Mouse (Mus musculus) myocyte (in vitro differentiated cells): Measurements from ENCODE around the gene Cfap46.

ENCODE experiments used
- MAX ChIP-seq: IDR thresholded peaks from one replicate; pipeline ENCODE4 v1.6.1; 2011; ENCODE audit warnings: low read depth, mild to moderate bottlenecking, control low read depth
- MYOD1 ChIP-seq, 3 experiments: IDR thresholded peaks; one replicate each; pipeline ENCODE4 v1.6.1; 2011; ENCODE audit warnings: control low read depth in 2 of 3, low read depth in 2 of 3, mild to moderate bottlenecking in 2 of 3, moderate library complexity in 1 of 3; ENCODE audit not compliant: insufficient read length in 2 of 3, control insufficient read depth in 1 of 3
- MYOG ChIP-seq, 3 experiments: IDR thresholded peaks; one replicate each; pipeline ENCODE4 v1.6.1; 2011; ENCODE audit warnings: control low read depth in 2 of 3, low read depth in 2 of 3, mild to moderate bottlenecking in 2 of 3; ENCODE audit not compliant: insufficient read length in 2 of 3, control insufficient read depth in 1 of 3, insufficient read depth in 1 of 3
- POLR2A ChIP-seq: IDR thresholded peaks from one replicate; pipeline ENCODE4 v1.6.1; 2011; ENCODE audit warnings: low read depth, mild to moderate bottlenecking, control low read depth, moderate library complexity; ENCODE audit not compliant: insufficient read length
- POLR2AphosphoS2 ChIP-seq: IDR thresholded peaks from one replicate; pipeline ENCODE4 v1.6.1; 2011; ENCODE audit warnings: low read depth, control low read depth; ENCODE audit not compliant: insufficient read length
- REST ChIP-seq: IDR thresholded peaks from one replicate; pipeline ENCODE4 v1.6.1; 2011; ENCODE audit warnings: mild to moderate bottlenecking, control low read depth, moderate library complexity; ENCODE audit not compliant: insufficient read depth, insufficient read length
- TCF12 ChIP-seq: IDR thresholded peaks from one replicate; pipeline ENCODE4 v1.6.1; 2011; ENCODE audit warnings: mild to moderate bottlenecking, control low read depth; ENCODE audit not compliant: poor library complexity, insufficient read depth, severe bottlenecking
- TCF3 ChIP-seq: IDR thresholded peaks from one replicate; pipeline ENCODE4 v1.6.1; 2011; ENCODE audit warnings: low read depth, control low read depth; ENCODE audit not compliant: insufficient read length
- USF1 ChIP-seq: IDR thresholded peaks from one replicate; pipeline ENCODE4 v1.6.1; 2011; ENCODE audit warnings: low read depth, mild to moderate bottlenecking, control low read depth, moderate library complexity

DNA sequence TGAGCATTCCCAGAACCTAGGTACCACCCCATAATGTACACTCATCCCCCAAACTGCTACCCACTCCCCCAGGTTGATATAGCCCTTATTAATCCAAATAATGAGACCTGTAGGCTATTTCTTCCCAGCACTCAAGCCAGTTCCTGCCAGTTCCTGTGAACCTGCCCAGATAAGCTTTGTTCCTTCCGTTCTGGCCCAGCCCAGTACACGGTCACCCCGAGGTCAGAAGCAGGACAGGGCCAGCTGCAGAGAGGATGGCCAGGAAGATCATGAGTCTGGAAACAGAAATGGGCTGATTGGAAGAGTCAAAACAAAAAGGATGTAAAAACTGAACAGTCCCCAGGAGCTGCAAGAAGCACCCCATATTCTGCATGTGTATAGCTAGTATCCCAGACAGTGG is 20.3 kb downstream of the Cfap46 start:
- TF ChIP-seq USF1 (no peak), TCF12 (no peak), POLR2A (no peak), MYOD1 (IDR thresholded peaks at IDR 0.05; ENCODE audit: control insufficient read depth in 1 of 3, insufficient read length in 2 of 3, low read depth in 2 of 3) (no peak), MYOG (IDR thresholded peaks at IDR 0.05; ENCODE audit: control insufficient read depth in 1 of 3, insufficient read depth in 1 of 3, insufficient read length in 2 of 3, low read depth in 2 of 3) (no peak), MAX (no peak), REST (no peak), TCF3 (no peak), POLR2AphosphoS2 (no peak)
